Mouse (Mus musculus) pancreas, adult 10 weeks (tissue): ENCODE results near the gene Olfr424. TPM values are rescaled to one million over a fixed set of nuclear protein-coding genes. Genes with fewer than 3 reads are reported as not detected.

Experiments used
- polyA plus RNA-seq: library from polyadenylated mRNA; stranded (reverse); fragments of 350-450 nt; fragmentation: Illumina TruSeq; extraction: RNeasy Lipid Tissue Mini Kit (QIAGEN cat#74804); gene quantifications from one replicate; pipeline ENCODE4 v1.2.3, GENCODE M21; 2015; ENCODE audit warnings: low read depth, low replicate concordance; ENCODE audit not compliant: insufficient read depth

Olfr424 gene
- not detected for polyA plus RNA-seq

GRCm38 (mm10) chr1:174131217-174131616 lies at the start of gene Olfr424:
Gene Olfr424, plus strand, starts transcription at chr1:174131517.

GRCm38 (mm10) chr1:174084031-174084430 lies 47.3 kb upstream of the Olfr424 start, which contains the start of gene Olfr429:
Gene Olfr429, plus strand, starts transcription at chr1:174084331.

GRCm38 (mm10) chr1:174096591-174096990 lies 34.7 kb upstream of the Olfr424 start, which contains the start of gene Olfr427:
Gene Olfr427, plus strand, starts transcription at chr1:174096891.

GRCm38 (mm10) chr1:174121062-174121461 lies 10.3 kb upstream of the Olfr424 start, which contains the start of gene Olfr231:
Gene Olfr231, minus strand, starts transcription at chr1:174121162.

GRCm38 (mm10) chr1:174155333-174155732 lies 24.0 kb downstream of the Olfr424 start, which contains the start of gene Olfr420:
Gene Olfr420, plus strand, starts transcription at chr1:174155633.

GRCm38 (mm10) chr1:174172605-174173004 lies 41.3 kb downstream of the Olfr424 start, which contains the start of gene Spta1:
Gene Spta1, plus strand, starts transcription at chr1:174172776.

Other genes starting within 250 kb of the Olfr424 start
- 3.5 TPM for gene Ifi211, start 218.5 kb upstream of the Olfr424 start, polyA plus RNA-seq
- gene Mndal, start 189.0 kb upstream of the Olfr424 start, polyA plus RNA-seq: 18.1 TPM
- gene Ifi203, start 188.8 kb upstream of the Olfr424 start, polyA plus RNA-seq: 13.1 TPM
- not detected for gene Ifi202b, start 148.8 kb upstream of the Olfr424 start, polyA plus RNA-seq
- gene Ifi205, start 99.7 kb upstream of the Olfr424 start, polyA plus RNA-seq: 11.4 TPM
- not detected for gene Olfr433, start 90.8 kb upstream of the Olfr424 start, polyA plus RNA-seq
- gene Olfr432, start 82.3 kb upstream of the Olfr424 start, polyA plus RNA-seq: not detected
- not detected for gene Olfr430, start 64.9 kb upstream of the Olfr424 start, polyA plus RNA-seq
- not detected for gene Olfr429, start 47.2 kb upstream of the Olfr424 start, polyA plus RNA-seq
- gene Olfr427, start 34.6 kb upstream of the Olfr424 start, polyA plus RNA-seq: not detected
- gene Olfr231, start 10.4 kb upstream of the Olfr424 start, polyA plus RNA-seq: not detected
- gene Olfr420, start 24.1 kb downstream of the Olfr424 start, polyA plus RNA-seq: not detected
- gene Spta1, start 41.3 kb downstream of the Olfr424 start, polyA plus RNA-seq: 0.17 TPM
- not detected for gene Olfr419, start 120.5 kb downstream of the Olfr424 start, polyA plus RNA-seq
- gene Mptx1, start 199.0 kb downstream of the Olfr424 start, polyA plus RNA-seq: not detected
- not detected for gene Olfr417, start 233.6 kb downstream of the Olfr424 start, polyA plus RNA-seq